Mouse (Mus musculus): ENCODE measurements around the gene Flywch2.

GRCm38 (mm10) chr17:23744076-23744475, 41.8 kb downstream of the Flywch2 start:
- TF ChIP-seq FLI1 (IDR thresholded peaks at IDR 0.05; ENCODE audit: low read length) (no peak), GATA1 (IDR thresholded peaks at IDR 0.05; ENCODE audit: borderline replicate concordance, low read length) (no peak)

All from megakaryocyte, embryonic 14.5 days (primary cell).